ENCODE assay signal across 8 mouse cellular contexts in the genomic region with DNA sequence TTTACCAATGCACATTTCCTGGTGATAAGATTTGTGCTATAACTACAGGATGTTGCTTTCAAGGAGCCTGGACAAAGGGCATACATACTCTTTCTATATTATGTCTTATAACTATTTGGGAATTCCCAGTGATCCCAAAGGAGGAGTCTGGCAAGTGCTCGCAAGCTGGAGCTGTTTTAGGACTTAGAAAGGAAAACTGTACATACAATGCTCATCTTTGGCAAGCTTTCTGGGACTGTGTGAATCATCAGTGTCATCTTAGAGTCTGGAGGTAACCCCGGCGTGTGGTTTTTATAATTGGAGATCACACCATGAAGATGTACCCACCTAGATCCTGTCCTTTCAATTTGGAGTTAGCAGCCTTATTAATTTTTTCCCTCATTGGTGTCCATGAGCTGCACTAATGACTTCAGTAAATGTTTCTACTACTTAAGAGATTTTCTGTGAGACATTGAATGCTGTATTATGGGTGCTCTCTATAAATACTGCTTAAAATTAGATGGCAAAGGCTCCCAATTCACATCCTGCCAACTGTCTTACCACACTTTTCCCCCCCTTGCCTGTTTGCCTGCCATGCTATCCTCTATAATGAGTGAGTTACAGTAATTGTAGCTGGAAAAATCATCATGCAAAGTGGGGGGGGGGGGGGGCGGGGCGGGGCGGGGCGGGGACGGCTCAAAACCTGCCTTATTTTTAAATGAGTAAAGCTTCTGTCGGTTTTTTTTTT.
DNase-seq lines count a peak whose midpoint lies in the region; ATAC-seq lines count a peak whose summit lies in the region.

No protein-coding gene starts in this region.

- intact Hi-C loops in heart, postnatal 36 days (cut with DNase I), result loop anchor here (5.0 kb wide), 1 partner anchor 48 kb away; no protein-coding TSS in a partner anchor

- WGBS in heart, embryonic 14.5 days, result 23% methylated on average over 9 of the region's 9 CpGs
- WGBS in hindbrain, embryonic 14.5 days, result 25% methylated on average over 9 of the region's 9 CpGs
- 34% methylated on average over 8 of the region's 9 CpGs for WGBS in midbrain, embryonic 13.5 days

- H3K27me3 ChIP-seq in heart, embryonic 14.5 days (ENCODE audit: control insufficient read depth, insufficient read depth, low read length), result no peaks in the 10 kb centered on the region
- H3K27me3 ChIP-seq in hindbrain, embryonic 14.5 days (ENCODE audit: control insufficient read depth, insufficient read depth, low read length), result no peaks in the 10 kb centered on the region; the same call in 1 of the 2 replicates
- H3K27me3 ChIP-seq in midbrain, embryonic 13.5 days, result 0 out of 2 replicates have a peak, but pooled peaks cover 4% of the 10 kb centered on the region

- H3K9me3 ChIP-seq in heart, embryonic 14.5 days (ENCODE audit: control insufficient read depth, low read length), result no peaks in the 10 kb centered on the region
- H3K9me3 ChIP-seq in hindbrain, embryonic 14.5 days (ENCODE audit: control insufficient read depth, low read length), result no peaks in the 10 kb centered on the region
- no peaks in the 10 kb centered on the region for H3K9me3 ChIP-seq in midbrain, embryonic 13.5 days

- peaks cover 0 to 8% of the 10 kb centered on the region in 2 experiments; a peak in 1 of 4 replicates for H3K4me1 ChIP-seq in heart, embryonic 14.5 days (ENCODE audit: control insufficient read depth in 2 of 2, insufficient read depth in 2 of 2, low read length in 2 of 2)
- peaks cover 4% of the 10 kb centered on the region; the same call in 1 of the 2 replicates for H3K4me1 ChIP-seq in hindbrain, embryonic 14.5 days (replicated peaks; ENCODE audit: control insufficient read depth, insufficient read depth, low read length)
- peaks cover 7% of the 10 kb centered on the region; the same call in 1 of the 2 replicates for H3K4me1 ChIP-seq in midbrain, embryonic 13.5 days (replicated peaks)

- H3K4me2 ChIP-seq in heart, embryonic 14.5 days (ENCODE audit: low read length), result peak overlapping the region; percentile 62
- peak overlapping the region; percentile 59 for H3K4me2 ChIP-seq in hindbrain, embryonic 14.5 days (replicated peaks)
- H3K4me2 ChIP-seq in midbrain, embryonic 13.5 days (replicated peaks), result peak overlapping the region; percentile 47

- no peak for DNase-seq in heart, postnatal 36 days
- DNase-seq in Muller cell, postnatal 12 days (ENCODE audit: inconsistent ontology term), result peak; percentile 42
- peak; percentile 14 for DNase-seq in hindbrain, embryonic 14.5 days (ENCODE audit: low spot score)
- DNase-seq in cerebellum, adult 9-11 months, result no peak
- DNase-seq in thymus, postnatal 36 days, result no peak
- DNase-seq in right cerebral cortex, postnatal 4 days, result no peak

- no peak for ATAC-seq in heart, embryonic 14.5 days (ENCODE audit: insufficient number of reproducible peaks, insufficient read depth, low FRiP score, low read depth)
- peak; percentile 15; the same call in 1 of the 2 replicates for ATAC-seq in hindbrain, embryonic 14.5 days (ENCODE audit: low FRiP score)
- ATAC-seq in midbrain, embryonic 13.5 days, result peak; percentile 53

- peak overlapping the region; percentile 46 to 49; a peak in 3 of 4 replicates for H3K4me3 ChIP-seq in heart, embryonic 14.5 days (ENCODE audit: control insufficient read depth in 1 of 2, insufficient read depth in 1 of 2, low read depth in 1 of 2, low read length in 2 of 2)
- H3K4me3 ChIP-seq in hindbrain, embryonic 14.5 days (replicated peaks; ENCODE audit: low read length), result peak overlapping the region; percentile 29
- H3K4me3 ChIP-seq in midbrain, embryonic 13.5 days (replicated peaks), result peak overlapping the region; percentile 41

- H3K27ac ChIP-seq in heart, embryonic 14.5 days (replicated peaks in 1 of 2; ENCODE audit: control insufficient read depth in 1 of 2, insufficient read depth in 1 of 2, low read depth in 2 of 2, low read length in 2 of 2), result no peak overlapping the region
- H3K27ac ChIP-seq in hindbrain, embryonic 14.5 days, result no peak overlapping the region
- no peak overlapping the region for H3K27ac ChIP-seq in midbrain, embryonic 13.5 days

- peak overlapping the region; percentile 55 for H3K9ac ChIP-seq in heart, embryonic 14.5 days (ENCODE audit: low read length)
- peak overlapping the region; percentile 52 for H3K9ac ChIP-seq in hindbrain, embryonic 14.5 days
- H3K9ac ChIP-seq in midbrain, embryonic 13.5 days (replicated peaks), result peak overlapping the region; percentile 52

- no peaks in the 10 kb centered on the region for H3K36me3 ChIP-seq in heart, embryonic 14.5 days (ENCODE audit: control insufficient read depth, insufficient read depth, low read length)
- no peaks in the 10 kb centered on the region for H3K36me3 ChIP-seq in hindbrain, embryonic 14.5 days (replicated peaks; ENCODE audit: control insufficient read depth, insufficient read depth)
- H3K36me3 ChIP-seq in midbrain, embryonic 13.5 days, result no peaks in the 10 kb centered on the region

Comparison
In these comparisons a context has a peak if more than half of its experiments do, and no peak if none do; other contexts are left out.
1. DNase-seq: peak in Muller cell, postnatal 12 days (single experiment) and hindbrain, embryonic 14.5 days (single experiment); none in heart, postnatal 36 days (0 of 2), cerebellum, adult 9-11 months (single experiment), thymus, postnatal 36 days (0 of 2) and right cerebral cortex, postnatal 4 days (single experiment).
2. Peak in every context shown above with its lines, with median percentiles within 50 percentile points of each other: H3K4me2 ChIP-seq, H3K4me3 ChIP-seq and H3K9ac ChIP-seq.